Mouse (Mus musculus): ENCODE results near the gene Crxos. TPM values are rescaled to one million over a fixed set of nuclear protein-coding genes. Genes with fewer than 3 reads are reported as not detected.

Gene Crxos
- total RNA-seq, 2 experiments from 2014 or later: not detected

Other genes starting within 250 kb of the Crxos start
- gene Obox3, start 242.7 kb upstream of the Crxos start, total RNA-seq (2021): not detected
- gene Obox5, start 132.5 kb upstream of the Crxos start, total RNA-seq (2021): under 1 TPM in 1 of 2 experiments, not detected in 1; 0.50 TPM
- not detected for gene Obox6, start 42.9 kb upstream of the Crxos start, total RNA-seq (2021)
- gene Crx, start 2.6 kb upstream of the Crxos start, total RNA-seq (2021): not detected
- 1,000 to 10,000 TPM; 1,389 to 1,431 TPM for gene Selenow, start 39.8 kb downstream of the Crxos start, total RNA-seq (2021)
- gene Nop53, start 63.5 kb downstream of the Crxos start, total RNA-seq (2021): 100 to 1,000 TPM; 143 to 144 TPM
- 1 to 10 TPM; 5.6 to 6.1 TPM for gene Ehd2, start 85.0 kb downstream of the Crxos start, total RNA-seq (2021)
- 10 to 100 TPM; 19.6 to 20.7 TPM for gene Bicra, start 165.3 kb downstream of the Crxos start, total RNA-seq (2021)
- gene Zfp541, start 179.2 kb downstream of the Crxos start, total RNA-seq (2021): under 1 TPM; 0.41 to 0.89 TPM
- gene Napa, start 215.8 kb downstream of the Crxos start, total RNA-seq (2021): 100 to 1,000 TPM; 293 to 307 TPM
- 10 to 100 TPM; 34.2 to 34.3 TPM for gene Kptn, start 237.3 kb downstream of the Crxos start, total RNA-seq (2021)
- gene Slc8a2, start 247.2 kb downstream of the Crxos start, total RNA-seq (2021): 100 to 1,000 TPM; 277 to 290 TPM

Data from layer of hippocampus, adult 18-20 months (tissue).